Mouse (Mus musculus): ENCODE data around the gene Sav1. TPM values are rescaled to one million over a fixed set of nuclear protein-coding genes. Genes with fewer than 3 reads are reported as not detected.

The Sav1 gene
- 1.6 and 2.7 TPM in 2 replicates for polyA plus RNA-seq (2015; fragmentation: Nextera tagmentation; extraction: Ambion mirVana)

GRCm38 (mm10) chr12:69986786-69987497 is at the start of gene Sav1:
TSS of gene Sav1 (minus strand) at chr12:69987002.
- peak within 1 kb of the TSS; percentile 93 for H3K27ac ChIP-seq
- H3K9ac ChIP-seq, result peak within 1 kb of the TSS; percentile 93

GRCm38 (mm10) chr12:70026233-70026632 is 39.4 kb upstream of the Sav1 start:
- ATAC-seq (ENCODE audit: low FRiP score), result no peak
- peaks cover 76% of the 10 kb centered on the region for H3K36me3 ChIP-seq
- H3K9me3 ChIP-seq, result no peaks in the 10 kb centered on the region

More at GRCm38 (mm10) chr12:69986786-69987497, at the start of gene Sav1:
- Histone ChIP-seq H3K9me3 (no peaks in the 10 kb centered on the region), H3K36me3 (peaks cover 18% of the 10 kb centered on the region), H3K4me2 (peak within 1 kb of the TSS; percentile 70), H3K27me3 (no peaks in the 10 kb centered on the region), H3K4me1 (replicated peaks) (peaks cover 21% of the 10 kb centered on the region), H3K4me3 (peak within 1 kb of the TSS; percentile 90)
- under 1% methylated on average over 80 of the region's 102 CpGs for WGBS
- ATAC-seq (ENCODE audit: low FRiP score), result peak; percentile 95

GRCm38 (mm10) chr12:70025431-70025830 is 38.6 kb upstream of the Sav1 start:
- H3K4me1 ChIP-seq (replicated peaks), result no peaks in the 10 kb centered on the region
- H3K9ac ChIP-seq, result no peak overlapping the region
- ATAC-seq (ENCODE audit: low FRiP score), result no peak
- H3K4me3 ChIP-seq, result no peak overlapping the region
- no peaks in the 10 kb centered on the region for H3K27me3 ChIP-seq
- no peak overlapping the region for H3K27ac ChIP-seq
- H3K36me3 ChIP-seq, result peaks cover 77% of the 10 kb centered on the region
- H3K4me2 ChIP-seq, result no peak overlapping the region
- 90% methylated on average over 6 of the region's 6 CpGs for WGBS
- no peaks in the 10 kb centered on the region for H3K9me3 ChIP-seq

More at GRCm38 (mm10) chr12:70026233-70026632, 39.4 kb upstream of the Sav1 start:
- H3K27ac ChIP-seq, result no peak overlapping the region
- no peaks in the 10 kb centered on the region for H3K27me3 ChIP-seq
- H3K4me1 ChIP-seq (replicated peaks), result no peaks in the 10 kb centered on the region
- H3K4me2 ChIP-seq, result no peak overlapping the region
- H3K4me3 ChIP-seq, result no peak overlapping the region
- no peak overlapping the region for H3K9ac ChIP-seq

- Histone ChIP-seq H3K9me3 (no peaks in the 10 kb centered on the region), H3K4me2 (no peak overlapping the region), H3K27ac (no peak overlapping the region), H3K4me1 (replicated peaks) (no peaks in the 10 kb centered on the region), H3K4me3 (no peak overlapping the region), H3K27me3 (no peaks in the 10 kb centered on the region), H3K36me3 (peaks cover 84% of the 10 kb centered on the region), H3K9ac (no peak overlapping the region)
- no peak for ATAC-seq (ENCODE audit: low FRiP score)
- 92% methylated on average over 4 of the region's 4 CpGs for WGBS
Observed at GRCm38 (mm10) chr12:70023580-70023979, 36.8 kb upstream of the Sav1 start.

- Histone ChIP-seq H3K9me3 (no peaks in the 10 kb centered on the region), H3K4me1 (replicated peaks) (no peaks in the 10 kb centered on the region), H3K4me2 (no peak overlapping the region), H3K27ac (no peak overlapping the region), H3K4me3 (no peak overlapping the region), H3K27me3 (no peaks in the 10 kb centered on the region), H3K9ac (no peak overlapping the region), H3K36me3 (peaks cover 76% of the 10 kb centered on the region)
- no peak for ATAC-seq (ENCODE audit: low FRiP score)
- WGBS, result 82% methylated on average over 4 of the region's 4 CpGs
Observed at GRCm38 (mm10) chr12:70018153-70018552, 31.4 kb upstream of the Sav1 start.

- Histone ChIP-seq H3K27me3 (no peaks in the 10 kb centered on the region), H3K4me2 (no peak overlapping the region), H3K4me3 (no peak overlapping the region), H3K9ac (no peak overlapping the region), H3K9me3 (peaks cover 2% of the 10 kb centered on the region; the same call in 1 of the 2 replicates), H3K27ac (no peak overlapping the region), H3K36me3 (peaks cover 66% of the 10 kb centered on the region), H3K4me1 (replicated peaks) (no peaks in the 10 kb centered on the region)
- 79% methylated on average over 4 of the region's 4 CpGs for WGBS
- ATAC-seq (ENCODE audit: low FRiP score), result no peak
Observed at GRCm38 (mm10) chr12:70015936-70016335, 29.1 kb upstream of the Sav1 start.

GRCm38 (mm10) chr12:70011681-70012080 is 24.9 kb upstream of the Sav1 start:
- ATAC-seq (ENCODE audit: low FRiP score), result no peak
- Histone ChIP-seq H3K4me3 (no peak overlapping the region), H3K9me3 (peaks cover 4% of the 10 kb centered on the region; the same call in 1 of the 2 replicates), H3K36me3 (peaks cover 42% of the 10 kb centered on the region), H3K27me3 (no peaks in the 10 kb centered on the region), H3K27ac (no peak overlapping the region), H3K4me2 (no peak overlapping the region), H3K9ac (no peak overlapping the region), H3K4me1 (replicated peaks) (no peaks in the 10 kb centered on the region)
- WGBS, result 31% methylated on average over 5 of the region's 5 CpGs

GRCm38 (mm10) chr12:70010356-70010755 is 23.6 kb upstream of the Sav1 start:
- no peak overlapping the region for H3K27ac ChIP-seq
- 87% methylated on average over 4 of the region's 4 CpGs for WGBS
- no peak for ATAC-seq (ENCODE audit: low FRiP score)

GRCm38 (mm10) chr12:70005103-70005502 is 18.3 kb upstream of the Sav1 start:
- Histone ChIP-seq H3K36me3 (peaks cover under 1% of the 10 kb centered on the region; the same call in 1 of the 2 replicates), H3K4me2 (no peak overlapping the region), H3K9me3 (no peaks in the 10 kb centered on the region), H3K4me1 (replicated peaks) (no peaks in the 10 kb centered on the region), H3K4me3 (no peak overlapping the region), H3K27me3 (no peaks in the 10 kb centered on the region), H3K27ac (no peak overlapping the region), H3K9ac (no peak overlapping the region)
- no peak for ATAC-seq (ENCODE audit: low FRiP score)
- WGBS, result 89% methylated on average over 4 of the region's 4 CpGs

More at GRCm38 (mm10) chr12:70010356-70010755, 23.6 kb upstream of the Sav1 start:
- H3K9me3 ChIP-seq, result peaks cover 4% of the 10 kb centered on the region; the same call in 1 of the 2 replicates
- no peaks in the 10 kb centered on the region for H3K4me1 ChIP-seq (replicated peaks)
- no peak overlapping the region for H3K4me2 ChIP-seq
- no peak overlapping the region for H3K4me3 ChIP-seq
- no peak overlapping the region for H3K9ac ChIP-seq
- H3K36me3 ChIP-seq, result peaks cover 30% of the 10 kb centered on the region
- no peaks in the 10 kb centered on the region for H3K27me3 ChIP-seq

- ATAC-seq (ENCODE audit: low FRiP score), result no peak
- Histone ChIP-seq H3K4me2 (no peak overlapping the region), H3K36me3 (no peaks in the 10 kb centered on the region), H3K27ac (no peak overlapping the region), H3K4me1 (replicated peaks) (no peaks in the 10 kb centered on the region), H3K9ac (no peak overlapping the region), H3K4me3 (no peak overlapping the region), H3K27me3 (no peaks in the 10 kb centered on the region), H3K9me3 (no peaks in the 10 kb centered on the region)
- WGBS, result 84% methylated on average over 13 of the region's 13 CpGs
Observed at GRCm38 (mm10) chr12:69998186-69998983, 11.6 kb upstream of the Sav1 start.

GRCm38 (mm10) chr12:69995382-69995781 is 8.6 kb upstream of the Sav1 start:
- no peaks in the 10 kb centered on the region for H3K4me1 ChIP-seq (replicated peaks)
- no peak overlapping the region for H3K4me2 ChIP-seq
- H3K4me3 ChIP-seq, result no peak overlapping the region
- WGBS, result 76% methylated on average over 3 of the region's 3 CpGs
- no peaks in the 10 kb centered on the region for H3K9me3 ChIP-seq
- H3K27me3 ChIP-seq, result no peaks in the 10 kb centered on the region
- no peaks in the 10 kb centered on the region for H3K36me3 ChIP-seq
- H3K9ac ChIP-seq, result no peak overlapping the region
- no peak overlapping the region for H3K27ac ChIP-seq
- ATAC-seq (ENCODE audit: low FRiP score), result no peak

GRCm38 (mm10) chr12:69986241-69986762 is 500 bp downstream of the Sav1 start:
- WGBS, result under 1% methylated on average over 35 of the region's 36 CpGs
- H3K36me3 ChIP-seq, result peaks cover 23% of the 10 kb centered on the region
- peak overlapping the region; percentile 70 for H3K4me2 ChIP-seq
- H3K27ac ChIP-seq, result peak overlapping the region; percentile 93
- peak overlapping the region; percentile 93 for H3K9ac ChIP-seq
- H3K4me3 ChIP-seq, result peak overlapping the region; percentile 90
- no peaks in the 10 kb centered on the region for H3K27me3 ChIP-seq
- H3K9me3 ChIP-seq, result no peaks in the 10 kb centered on the region
- ATAC-seq (ENCODE audit: low FRiP score), result peak; percentile 66
- H3K4me1 ChIP-seq (replicated peaks), result peaks cover 21% of the 10 kb centered on the region

All from hindbrain, embryonic 13.5 days (tissue).